Comparison of ENCODE assay signal across 33 mouse cellular contexts in the genomic region with DNA sequence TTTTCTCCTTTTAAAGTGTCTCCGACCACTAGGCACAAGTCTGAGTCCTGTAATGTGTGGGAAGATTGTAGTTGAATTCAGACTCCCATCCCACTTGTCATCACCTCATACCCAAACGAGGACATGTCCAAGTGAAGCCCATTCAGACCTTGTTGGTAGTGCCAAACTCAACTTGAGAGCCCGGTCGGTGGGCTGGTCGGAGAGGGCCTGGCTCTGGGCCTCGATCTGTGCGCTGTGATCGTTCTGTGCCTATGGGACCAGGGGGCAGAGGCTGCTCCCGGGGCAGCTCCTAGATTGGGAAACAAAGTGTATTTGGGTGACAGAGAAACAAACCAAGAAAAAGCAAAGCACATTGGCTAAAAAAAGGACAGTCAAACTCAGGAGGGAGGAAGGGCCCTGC. TPM values are rescaled to one million over a fixed set of nuclear protein-coding genes. Genes with fewer than 3 reads are reported as not detected.
"Had no signal": no experiment of that assay in that cellular context is flagged by ENCODE, and none has a peak within 500 bp of the region (broad histone marks: within the 10 kb centered on the region; RNA-seq: fewer than 3 reads in every experiment).

No protein-coding gene starts in this region.

- H3K27ac ChIP-seq: embryonic facial prominence, embryonic 10.5 days; embryonic facial prominence, embryonic 12.5 days; embryonic facial prominence, embryonic 15.5 days; forebrain, embryonic 10.5 days; forebrain, embryonic 12.5 days; forebrain, embryonic 13.5 days; forebrain, embryonic 15.5 days; gastrocnemius, adult 2 months; heart, embryonic 10.5 days had no signal

- H3K9me3 ChIP-seq: embryonic facial prominence, embryonic 10.5 days; embryonic facial prominence, embryonic 12.5 days; embryonic facial prominence, embryonic 13.5 days; embryonic facial prominence, embryonic 15.5 days; forebrain, embryonic 10.5 days; forebrain, embryonic 12.5 days; forebrain, embryonic 13.5 days; forebrain, embryonic 15.5 days; heart, embryonic 10.5 days had no signal

- H3K4me1 ChIP-seq: forebrain, embryonic 10.5 days; forebrain, embryonic 12.5 days; forebrain, embryonic 13.5 days; forebrain, embryonic 15.5 days; heart, embryonic 10.5 days had no signal

- H3K4me3 ChIP-seq: embryonic facial prominence, embryonic 10.5 days; embryonic facial prominence, embryonic 12.5 days; embryonic facial prominence, embryonic 13.5 days; embryonic facial prominence, embryonic 15.5 days; erythroblast, embryonic 14.5 days; forebrain, embryonic 10.5 days; forebrain, embryonic 12.5 days; forebrain, embryonic 13.5 days; forebrain, embryonic 15.5 days; gastrocnemius, adult 2 months; heart, embryonic 10.5 days had no signal

- ATAC-seq: forebrain, embryonic 13.5 days; forebrain, embryonic 14.5 days; forebrain, embryonic 15.5 days; forebrain, postnatal 0 days had no signal

- DNase-seq: cerebellum, adult 2 months; cerebellum, adult 8-10 months; cerebellum, adult 9-10 months; cerebellum, adult 9-11 months; cerebellum, postnatal 10 days; cerebellum, postnatal 14 days; cerebellum, postnatal 25 days; cerebellum, postnatal 36 days; embryo, embryonic 11 days; forebrain, postnatal 0 days; gastrocnemius, adult 2 months; gastrocnemius, postnatal 10 days; gastrocnemius, postnatal 14 days; gastrocnemius, postnatal 25 days; gastrocnemius, postnatal 36 days; heart, adult 18-20 months had no signal

- H3K9ac ChIP-seq: embryonic facial prominence, embryonic 12.5 days; embryonic facial prominence, embryonic 13.5 days; embryonic facial prominence, embryonic 15.5 days; forebrain, embryonic 12.5 days; forebrain, embryonic 13.5 days; forebrain, embryonic 15.5 days; forebrain, postnatal 0 days had no signal

- H3K4me2 ChIP-seq: embryonic facial prominence, embryonic 12.5 days; embryonic facial prominence, embryonic 13.5 days; embryonic facial prominence, embryonic 15.5 days; forebrain, embryonic 12.5 days; forebrain, embryonic 13.5 days; forebrain, embryonic 15.5 days; heart, embryonic 11.5 days had no signal

- H3K27me3 ChIP-seq: embryonic facial prominence, embryonic 12.5 days; embryonic facial prominence, embryonic 13.5 days; embryonic facial prominence, embryonic 15.5 days; forebrain, embryonic 12.5 days; forebrain, embryonic 13.5 days; forebrain, embryonic 15.5 days had no signal

RNA-seq across cellular contexts. Expression of gene Apom, which starts 21.2 kb away (rescaled TPM):
- total RNA-seq: common myeloid progenitor, adult 5-6 weeks; gastrocnemius, adult 18-20 months; gastrocnemius, adult 2 months; gastrocnemius, adult 8-10 months; gastrocnemius, postnatal 10 days; gastrocnemius, postnatal 14 days; gastrocnemius, postnatal 25 days; gastrocnemius, postnatal 36 days; granulocyte monocyte progenitor cell, adult 5-6 weeks; heart, adult 18-20 months had no signal
- polyA plus RNA-seq: embryonic facial prominence, embryonic 14.5 days; embryonic facial prominence, embryonic 15.5 days; forebrain, postnatal 0 days had no signal

RNA-seq across cellular contexts. Expression of gene Aif1, which starts 22.8 kb away (rescaled TPM):
- polyA plus RNA-seq: erythroblast, embryonic 14.5 days had no signal
